Mouse (Mus musculus) regulatory T cell (primary cell): ENCODE measurements around the gene Sco2.

Experiments
- in situ Hi-C: fragments of 300-600 bp; cut with MboI, MseI; formaldehyde crosslinking; loops from one replicate; pipeline ENCODE4 v1.15.1; 2025; ENCODE audit warnings: high pct_unique_total_duplicates

Sco2 gene

DNA sequence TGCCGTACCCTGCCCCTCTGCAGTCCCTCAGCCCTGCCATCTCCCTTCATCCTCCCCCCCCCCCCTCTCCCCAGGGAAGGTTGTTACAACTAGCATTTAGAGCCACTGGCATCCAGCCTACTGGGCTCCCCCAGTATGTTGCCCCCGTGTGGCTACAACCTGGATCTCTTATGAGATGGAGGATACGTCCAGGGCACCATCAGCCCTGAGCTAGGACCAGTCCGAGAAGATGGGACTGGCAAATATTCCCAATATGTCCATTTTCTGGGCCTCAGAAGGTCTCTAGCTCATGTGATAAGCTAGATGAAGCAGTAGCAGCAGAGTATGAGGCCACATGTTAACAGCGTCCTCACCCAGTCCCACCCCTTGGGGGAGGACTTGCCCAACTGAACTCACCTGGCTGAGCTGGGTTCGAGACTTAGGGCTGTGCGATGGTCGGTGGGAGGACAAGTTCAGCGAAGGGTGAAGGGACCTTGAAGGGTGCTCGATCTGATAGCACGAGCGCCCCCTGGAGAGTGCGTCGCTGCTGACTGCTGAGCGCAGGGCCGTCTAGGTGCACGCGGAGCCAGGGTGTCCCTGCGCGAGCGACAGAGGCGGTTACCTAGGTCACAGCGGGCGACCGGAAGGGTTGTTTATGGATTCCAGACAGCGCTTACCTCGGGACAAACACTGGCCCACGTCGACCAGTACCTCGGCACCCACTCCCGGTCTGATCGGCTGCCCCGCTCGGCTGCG is 452 bp downstream of the Sco2 start:
- in situ Hi-C loops: no loop called here

DNA sequence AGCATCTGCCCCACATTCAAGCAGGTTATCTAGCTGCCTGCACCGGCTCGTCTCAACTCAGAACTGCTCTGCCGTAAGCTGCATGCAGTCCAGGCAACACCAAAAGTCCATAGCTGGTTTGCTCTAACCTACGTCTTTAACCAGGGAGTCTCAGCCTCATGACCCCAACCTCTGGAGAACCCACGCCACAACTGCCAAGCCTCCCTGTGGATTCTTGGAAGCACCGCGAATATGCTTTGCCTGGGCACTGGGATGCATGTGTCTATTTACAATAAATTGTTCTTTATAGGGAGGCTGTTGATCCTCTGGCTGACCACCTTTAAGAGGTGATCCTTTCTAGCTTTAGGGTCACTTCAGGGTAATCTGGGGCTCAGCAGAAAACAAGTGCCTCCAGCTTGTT is 1.1 kb downstream of the Sco2 start:
- in situ Hi-C loops: no loop called here

DNA sequence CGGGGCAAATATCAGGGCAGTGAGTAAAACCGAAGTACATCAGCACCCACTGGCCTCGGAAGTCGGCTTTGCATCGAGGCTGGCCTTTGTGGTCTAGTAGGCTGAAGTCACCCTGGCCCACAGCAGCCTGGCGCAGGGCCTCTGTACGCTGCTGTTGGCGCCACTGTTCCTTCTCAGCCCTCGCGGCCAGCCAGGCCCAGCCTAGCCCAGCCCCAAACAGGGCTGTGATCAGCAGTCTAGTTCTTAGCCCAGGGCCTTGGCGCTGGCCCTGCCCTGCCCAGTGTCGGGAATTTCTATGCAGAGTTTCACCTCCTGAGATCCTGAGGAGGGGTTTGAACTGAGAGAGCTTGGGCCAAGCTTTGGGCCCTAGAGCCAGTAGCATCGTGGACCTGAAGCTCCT is 1.6 kb downstream of the Sco2 start:
- in situ Hi-C loops: no loop called here

DNA sequence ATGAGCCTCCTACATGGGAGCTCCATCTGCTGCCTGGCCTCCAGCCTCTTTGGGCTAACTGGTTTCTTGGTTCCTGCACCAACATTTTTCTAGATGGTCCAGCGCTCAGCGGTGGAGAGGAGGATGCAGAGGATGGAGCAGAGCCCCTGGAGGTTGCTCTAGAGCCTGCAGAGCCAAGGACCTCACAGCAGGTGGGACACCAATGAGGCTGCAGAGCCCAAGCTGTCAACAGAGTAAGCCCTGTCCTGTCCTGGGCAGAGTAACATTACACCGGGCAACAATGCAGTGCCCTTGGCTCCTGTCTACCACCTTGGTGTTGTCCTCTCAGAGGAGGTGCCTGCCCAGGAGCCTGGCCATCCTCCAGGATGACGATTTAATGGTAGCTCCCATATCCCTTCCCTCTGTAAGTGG is 8.5 kb downstream of the Sco2 start:
- in situ Hi-C loops: no loop called here

DNA sequence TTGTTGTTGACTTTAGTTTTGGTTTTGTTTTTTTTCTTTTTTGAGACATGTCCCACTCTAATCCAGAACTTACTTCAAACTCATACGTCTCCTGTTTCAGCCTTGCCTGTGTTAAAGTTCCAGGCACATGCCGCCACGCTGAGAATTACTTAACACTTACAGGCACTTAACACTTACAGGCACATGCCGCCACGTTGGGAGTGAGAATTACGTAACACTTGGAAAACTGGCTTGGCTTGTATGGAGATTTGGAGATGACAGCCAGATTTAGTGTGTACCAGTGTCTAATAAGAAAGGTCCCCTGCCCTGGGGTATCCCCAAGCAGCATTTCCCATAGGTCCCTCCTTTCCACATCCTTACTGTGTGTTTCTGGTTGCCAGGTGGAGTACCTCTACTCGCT is 10.6 kb downstream of the Sco2 start:
- in situ Hi-C loops: no loop called here

DNA sequence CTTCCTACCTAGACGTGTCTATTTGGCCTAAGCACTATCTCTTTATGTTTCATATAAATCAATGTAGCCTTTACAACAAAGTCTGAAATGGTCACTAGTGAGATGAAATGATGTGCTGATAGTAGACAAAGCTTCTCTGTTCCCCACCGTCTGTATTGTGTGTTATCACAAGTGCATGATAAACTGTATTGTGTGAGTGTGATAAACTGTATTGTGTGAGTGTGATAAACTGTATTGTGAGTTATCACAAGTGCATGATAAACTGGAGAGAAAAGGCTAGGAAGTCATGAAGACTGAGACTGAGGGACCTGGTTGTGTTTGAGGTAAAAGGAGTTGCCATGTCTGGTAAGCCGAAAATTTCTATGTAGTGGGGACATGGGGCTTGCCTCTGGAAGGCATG is 14.9 kb downstream of the Sco2 start:
- in situ Hi-C loops: no loop called here

DNA sequence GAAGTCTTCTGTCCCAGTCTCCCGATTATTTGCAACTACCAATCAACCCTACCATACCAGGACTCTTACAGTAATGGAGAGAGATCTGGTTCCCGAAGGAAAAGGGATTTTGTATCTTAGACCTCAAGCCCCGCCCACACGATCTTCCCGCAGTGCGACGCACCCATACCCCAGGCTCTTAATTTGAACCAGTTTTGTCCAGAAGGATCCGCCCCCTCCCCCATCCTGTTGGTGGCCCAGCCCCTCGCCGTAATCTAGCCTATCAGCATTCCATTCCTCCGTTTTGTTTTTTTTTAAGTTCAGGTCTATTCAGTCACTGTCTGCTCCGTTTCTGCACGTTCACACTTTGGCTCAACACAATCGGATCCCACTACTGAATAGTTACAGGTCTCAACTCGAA is 17.3 kb downstream of the Sco2 start:
- in situ Hi-C loops: no loop called here

DNA sequence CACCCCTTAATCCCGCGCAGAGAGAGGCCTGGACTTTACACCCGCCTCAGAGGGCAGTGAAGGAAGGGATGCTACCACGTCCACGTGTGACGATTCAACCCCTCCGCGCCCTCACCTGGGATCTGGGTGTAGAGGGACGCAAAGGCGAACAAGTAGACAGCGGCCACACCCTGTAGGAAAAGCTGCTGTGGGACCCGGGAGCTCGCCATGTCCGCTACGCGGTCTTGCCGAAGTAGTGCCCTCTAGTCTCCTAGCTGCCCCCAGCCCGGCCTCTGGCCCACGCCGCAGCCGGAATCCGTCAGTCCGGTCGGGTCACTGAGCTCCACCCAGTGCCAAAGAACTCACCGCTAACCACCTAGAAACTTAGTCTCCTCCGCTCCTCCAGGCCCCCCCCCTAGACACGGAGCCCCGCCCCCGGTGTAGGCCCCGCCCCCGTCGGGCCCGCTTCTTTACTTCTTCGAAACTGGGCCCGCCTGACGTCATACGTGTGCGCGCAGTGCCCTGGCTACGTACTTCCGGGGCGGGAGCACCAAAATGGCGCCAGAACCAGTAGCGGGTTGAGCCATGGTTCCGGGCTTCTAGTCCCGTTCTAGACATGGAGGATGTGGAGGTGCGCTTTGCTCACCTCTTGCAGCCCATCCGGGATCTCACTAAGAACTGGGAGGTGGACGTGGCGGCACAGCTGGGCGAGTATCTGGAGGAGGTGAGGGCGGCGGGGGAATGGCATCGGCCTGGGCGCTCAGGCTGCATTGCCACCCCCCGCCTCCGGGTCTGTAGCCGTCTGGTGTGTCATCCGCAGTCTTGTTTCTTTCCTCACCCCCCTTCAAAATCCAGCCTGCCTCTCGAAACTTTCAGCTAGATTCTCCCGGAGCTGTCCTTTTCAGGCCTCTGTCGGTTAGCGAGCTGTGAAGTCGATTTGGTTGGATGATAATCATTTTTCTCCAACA is 18.1 kb downstream of the Sco2 start, which contains the start of the genes Lmf2 and Ncaph2:
TSS of gene Lmf2 (minus strand) at position 419 of the 947 bp plus-strand sequence.
TSS of gene Ncaph2 (plus strand) at position 479 of the 947 bp plus-strand sequence.
- in situ Hi-C loops: no loop called here

DNA sequence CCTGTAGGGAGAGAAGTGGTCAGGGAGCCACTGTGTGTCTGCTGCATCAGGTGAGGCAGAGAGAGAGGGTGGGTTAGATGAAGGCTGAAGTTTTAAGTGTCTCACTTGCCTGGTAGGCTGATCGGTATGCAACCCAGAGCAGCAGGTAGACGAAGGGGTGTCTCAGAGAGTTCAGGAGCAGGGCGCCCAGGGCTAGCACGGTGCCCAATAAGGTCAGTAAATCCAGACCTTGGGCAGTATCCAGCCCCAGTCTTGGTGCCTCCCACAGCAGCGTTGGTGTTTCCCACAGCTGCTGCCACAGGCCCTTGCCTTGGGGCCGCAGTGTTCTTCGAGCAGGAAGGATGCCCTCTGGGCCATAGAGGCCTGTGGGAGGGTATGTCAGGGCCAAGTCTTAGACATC is 19.2 kb downstream of the Sco2 start:
- in situ Hi-C loops: no loop called here

DNA sequence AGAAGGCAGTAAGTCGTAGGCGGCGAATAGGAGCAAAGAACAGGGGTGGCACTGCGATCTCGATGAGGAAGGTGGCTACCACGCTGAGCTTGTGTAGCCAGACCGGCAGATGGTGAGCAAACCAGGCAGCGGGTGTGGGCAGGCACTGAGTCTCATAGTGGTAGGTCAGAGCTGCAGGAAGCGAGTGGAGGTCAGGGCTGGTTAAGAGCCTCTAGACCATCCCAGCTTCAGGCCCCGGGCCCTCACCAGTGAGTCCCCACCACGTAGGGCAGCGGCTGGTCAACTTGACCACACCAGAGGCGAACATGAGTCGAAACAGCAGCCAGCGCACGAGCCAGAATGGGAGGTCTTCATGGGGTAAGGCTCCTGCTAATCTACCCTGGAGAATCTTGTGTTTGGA is 19.8 kb downstream of the Sco2 start:
- in situ Hi-C loops: no loop called here

DNA sequence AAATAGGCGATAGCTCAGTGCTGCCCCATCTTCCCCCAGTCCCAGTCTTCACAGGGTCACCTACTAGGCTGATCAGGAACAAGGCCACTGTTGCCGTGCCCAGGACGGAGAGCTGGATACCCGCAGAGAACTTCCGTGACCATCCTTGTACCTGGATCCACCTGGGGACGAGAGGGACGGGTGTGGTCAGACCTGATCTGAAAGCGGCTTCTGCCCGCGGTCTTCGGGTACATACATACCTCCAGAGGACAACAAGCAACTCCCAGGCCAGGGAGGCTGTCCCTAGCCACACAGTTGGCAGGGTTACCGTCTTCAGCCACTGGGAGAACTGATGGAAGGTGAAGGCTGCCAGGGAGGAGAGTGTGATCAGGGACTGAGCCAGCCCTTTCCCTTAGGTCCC is 20.9 kb downstream of the Sco2 start:
- in situ Hi-C loops: no loop called here

DNA sequence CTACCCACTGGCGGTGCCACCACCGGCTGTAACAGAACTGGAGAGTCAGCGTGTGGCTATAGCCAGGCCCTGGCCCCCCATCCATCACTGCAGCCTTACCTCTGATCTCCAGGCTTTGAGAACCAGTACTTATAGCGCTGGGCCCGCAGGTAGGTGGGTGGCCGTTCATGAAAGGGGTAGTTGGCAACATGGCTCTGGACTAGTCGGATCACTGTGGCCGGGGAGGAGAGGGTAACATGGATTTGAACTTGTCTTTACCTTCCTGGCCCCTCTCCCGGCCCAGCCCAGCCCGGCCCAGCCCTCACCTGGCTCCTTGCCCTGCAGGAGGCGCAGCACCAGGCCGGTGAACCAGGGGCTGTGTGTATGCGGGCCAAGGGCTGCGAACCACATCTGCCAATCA is 21.6 kb downstream of the Sco2 start:
- in situ Hi-C loops: no loop called here

DNA sequence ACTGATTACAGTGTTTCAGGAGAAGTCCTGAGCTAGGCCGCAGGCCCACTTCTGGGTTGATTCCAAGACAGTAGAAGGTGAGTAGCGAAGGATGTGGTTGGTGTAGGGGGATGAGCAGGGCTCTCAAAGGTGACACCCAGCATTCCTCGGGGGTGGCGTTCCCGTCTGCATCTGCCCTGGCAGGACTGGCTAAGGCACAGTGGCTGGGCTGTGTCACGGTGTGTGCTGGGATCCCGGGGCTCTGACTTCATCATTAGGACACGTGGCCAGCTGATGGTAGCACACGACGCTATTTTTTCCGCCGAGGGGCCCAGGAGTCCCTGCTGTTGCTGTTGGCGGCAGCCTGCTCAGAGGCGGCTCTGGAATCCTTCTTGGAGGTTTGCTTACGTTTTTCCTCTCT is 22.3 kb downstream of the Sco2 start:
- in situ Hi-C loops: no loop called here

DNA sequence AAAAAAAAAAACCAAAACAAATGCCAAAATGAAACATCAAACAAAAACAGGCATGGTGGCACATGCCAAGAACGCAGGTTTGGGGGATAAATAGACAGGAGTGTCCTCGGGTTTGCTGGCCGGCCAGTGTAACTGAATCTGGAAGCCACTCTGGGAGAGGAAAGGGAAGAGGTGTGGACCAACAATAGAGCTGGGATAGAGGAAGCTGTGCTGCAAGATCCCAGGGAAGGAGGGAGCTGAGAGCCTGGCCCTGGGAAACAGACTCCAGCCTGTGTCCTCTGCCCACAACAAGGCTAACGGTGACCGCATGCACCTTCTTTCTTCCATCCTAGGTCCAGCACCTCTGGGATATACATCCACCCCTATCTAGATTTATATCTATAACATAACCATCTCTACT is 23.2 kb downstream of the Sco2 start:
- in situ Hi-C loops: no loop called here

DNA sequence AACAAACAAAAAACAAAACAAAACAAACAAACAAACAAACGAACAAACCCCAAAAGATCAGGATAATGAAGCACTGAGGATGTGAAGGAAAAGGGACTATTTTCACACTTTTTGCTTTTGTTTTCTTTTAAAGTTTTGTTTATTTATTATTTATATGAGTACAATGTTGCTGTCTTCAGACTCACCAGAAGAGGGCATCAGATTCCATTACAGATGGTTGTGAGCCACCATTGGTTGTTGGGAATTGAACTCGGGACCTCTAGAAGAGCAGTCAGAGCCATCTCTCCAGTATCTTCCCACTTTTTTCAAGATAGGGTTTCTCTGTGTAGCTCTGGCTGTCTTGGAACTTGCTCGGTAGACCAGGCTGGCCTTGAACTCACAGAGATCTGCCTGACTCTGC is 30.3 kb downstream of the Sco2 start:
- in situ Hi-C loops: no loop called here

DNA sequence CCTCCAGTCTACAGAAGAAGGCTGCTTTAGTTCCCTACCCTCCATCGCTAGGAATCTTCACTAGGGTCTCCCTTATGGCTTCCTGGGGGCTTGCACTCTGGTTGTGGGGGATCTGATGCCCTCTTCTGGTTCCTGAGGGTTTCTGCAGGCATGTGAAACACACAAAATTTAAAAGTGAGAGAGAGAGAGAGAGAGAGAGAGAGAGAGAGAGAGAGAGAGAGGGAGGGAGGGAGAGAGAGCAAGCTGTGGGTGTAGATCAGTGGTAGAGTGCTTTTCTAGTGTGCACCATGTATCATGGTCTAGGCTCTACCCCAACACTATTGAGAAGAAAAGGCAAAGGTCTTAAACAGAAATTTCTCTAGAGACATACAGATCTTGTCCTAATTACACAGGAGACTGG is 32.0 kb downstream of the Sco2 start:
- in situ Hi-C loops: no loop called here

DNA sequence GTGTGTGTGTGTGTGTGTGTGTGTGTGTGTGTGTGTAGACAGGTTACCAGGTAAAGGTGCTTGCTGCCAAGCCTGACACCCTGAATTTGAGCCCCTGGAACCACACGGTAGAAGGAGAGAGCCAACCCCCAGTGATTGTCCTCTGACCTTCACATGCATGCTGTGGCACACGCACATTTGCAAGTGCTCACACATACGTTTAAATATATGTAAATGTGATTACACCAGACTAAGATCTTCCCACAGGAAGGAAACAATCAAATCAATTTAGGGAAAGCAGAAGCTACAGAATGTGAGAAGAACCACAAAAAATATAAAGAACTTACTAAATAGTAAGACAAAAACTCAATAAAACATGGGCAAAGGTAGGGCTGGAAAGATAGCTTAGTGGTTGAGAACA is 33.5 kb downstream of the Sco2 start:
- in situ Hi-C loops: no loop called here

DNA sequence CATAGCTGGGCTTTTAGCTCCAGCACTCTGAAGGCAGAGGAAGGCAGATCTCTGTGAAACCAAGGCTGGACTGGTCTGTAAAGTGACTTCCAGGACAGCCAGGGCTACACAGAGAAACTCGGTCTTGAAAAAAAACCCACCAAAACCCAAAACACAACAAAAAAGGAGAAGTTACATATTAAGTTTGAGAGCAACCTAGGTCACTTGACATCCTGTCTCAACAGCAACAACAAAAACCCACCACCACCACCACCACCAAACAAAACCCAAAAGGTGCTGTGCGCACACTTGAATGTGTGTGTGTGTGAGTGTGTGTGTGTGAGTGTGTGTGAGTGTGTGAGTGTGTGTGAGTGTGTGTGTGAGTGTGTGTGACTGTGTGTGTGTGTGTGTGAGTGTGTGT is 34.0 kb downstream of the Sco2 start:
- in situ Hi-C loops: no loop called here

DNA sequence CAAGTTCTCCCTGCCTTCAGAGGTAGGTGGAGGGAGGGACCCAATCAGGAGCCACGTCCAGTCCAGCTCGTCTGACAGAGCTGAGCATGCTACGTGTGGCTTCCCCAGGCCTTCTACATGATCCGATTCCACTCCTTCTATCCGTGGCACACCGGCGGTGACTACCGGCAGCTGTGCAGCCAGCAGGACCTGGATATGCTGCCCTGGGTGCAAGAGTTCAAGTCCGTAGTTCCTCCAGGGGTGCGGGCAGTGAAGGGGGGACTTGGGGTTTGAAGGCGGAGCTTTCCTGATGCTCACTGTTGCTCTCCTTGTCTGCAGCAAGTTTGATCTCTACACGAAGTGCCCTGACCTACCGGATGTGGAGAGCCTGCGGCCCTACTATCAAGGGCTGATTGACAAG is 37.2 kb downstream of the Sco2 start:
- in situ Hi-C loops: no loop called here

DNA sequence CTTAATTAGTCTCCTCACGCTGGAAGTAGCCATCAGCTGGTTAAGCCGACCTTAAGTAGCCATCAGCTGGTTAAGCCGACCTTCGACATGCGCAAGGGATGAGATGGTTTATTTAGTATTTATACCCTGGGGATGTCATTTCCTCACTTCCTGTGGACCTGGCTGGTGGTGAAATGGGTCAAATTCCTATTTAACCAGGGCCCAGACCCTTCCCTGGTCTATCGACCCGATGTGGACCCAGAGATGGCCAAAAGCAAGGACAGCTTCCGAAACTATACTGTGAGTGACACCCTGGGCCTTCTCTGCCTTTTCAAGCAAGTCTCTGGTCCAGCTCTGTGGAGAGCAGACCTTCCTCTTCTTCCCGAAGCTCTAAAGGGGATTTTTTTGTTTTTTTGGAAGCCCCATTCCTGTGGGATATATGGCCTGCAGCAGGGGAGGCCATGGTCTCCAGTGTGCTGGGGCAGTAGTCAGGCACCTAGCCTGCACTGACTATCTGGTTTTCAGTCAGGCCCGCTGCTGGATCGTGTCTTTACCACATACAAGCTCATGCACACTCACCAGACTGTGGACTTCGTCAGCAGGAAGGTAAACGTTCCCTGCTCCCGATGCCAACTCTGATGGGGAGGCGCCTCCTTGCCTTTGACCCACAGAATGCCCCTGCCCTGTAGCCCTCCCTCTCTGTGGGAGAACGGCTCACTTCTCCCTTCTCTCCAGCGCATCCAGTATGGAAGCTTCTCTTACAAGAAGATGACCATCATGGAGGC is 38.7 kb downstream of the Sco2 start:
- in situ Hi-C loops: no loop called here

DNA sequence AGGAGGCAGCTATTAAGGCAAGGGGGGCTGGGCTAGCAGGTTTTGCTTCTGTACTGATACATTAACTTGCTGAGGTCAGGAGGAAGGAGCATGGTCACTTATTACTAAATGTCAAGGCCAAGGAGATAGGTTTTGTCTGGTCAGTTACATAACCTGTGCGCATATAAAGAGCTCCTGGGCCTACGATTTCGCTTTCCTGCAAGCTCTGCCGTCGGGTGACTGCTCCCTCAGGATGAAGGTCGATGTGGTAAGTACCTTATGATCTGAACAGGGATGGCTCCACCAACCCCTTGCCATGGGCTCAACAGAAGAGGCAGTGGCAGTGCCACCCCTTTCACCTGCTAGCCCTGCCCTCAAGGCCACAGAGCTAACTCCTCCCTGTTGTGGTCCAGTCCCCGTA is 39.4 kb downstream of the Sco2 start, which contains the start of gene Miox:
TSS of gene Miox (plus strand) at position 128 of the 400 bp plus-strand sequence.
- in situ Hi-C loops: no loop called here

DNA sequence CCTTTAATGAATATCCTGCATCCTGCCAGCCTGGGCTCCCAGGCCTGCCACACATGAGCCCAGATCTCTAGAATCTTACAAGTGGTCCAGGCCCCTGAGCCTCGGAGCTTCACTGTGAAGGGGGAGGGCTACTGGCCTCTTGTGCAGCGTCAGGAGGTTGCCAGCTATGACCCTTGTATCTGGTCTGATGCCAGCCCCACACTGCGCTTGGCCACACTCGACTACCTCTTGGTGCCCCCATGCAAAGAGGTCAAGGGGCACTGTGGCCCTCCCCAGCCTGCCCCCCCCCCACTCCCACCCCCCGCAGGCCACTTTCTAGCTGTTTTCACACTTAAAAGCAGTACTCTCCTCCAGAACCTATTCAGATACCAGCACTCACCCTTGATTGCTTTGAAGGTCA is 47.2 kb downstream of the Sco2 start:
- in situ Hi-C loops: no loop called here
